Mouse (Mus musculus): ENCODE results near the gene Gm16442. TPM values are rescaled to one million over a fixed set of nuclear protein-coding genes. Genes with fewer than 3 reads are reported as not detected.

Gm16442 gene
- not detected for total RNA-seq (2023)

GRCm38 (mm10) chr7:20122479-20122878, at the start of gene Gm16442:
Gene Gm16442 (minus strand): TSS chr7:20122579.

DNA sequence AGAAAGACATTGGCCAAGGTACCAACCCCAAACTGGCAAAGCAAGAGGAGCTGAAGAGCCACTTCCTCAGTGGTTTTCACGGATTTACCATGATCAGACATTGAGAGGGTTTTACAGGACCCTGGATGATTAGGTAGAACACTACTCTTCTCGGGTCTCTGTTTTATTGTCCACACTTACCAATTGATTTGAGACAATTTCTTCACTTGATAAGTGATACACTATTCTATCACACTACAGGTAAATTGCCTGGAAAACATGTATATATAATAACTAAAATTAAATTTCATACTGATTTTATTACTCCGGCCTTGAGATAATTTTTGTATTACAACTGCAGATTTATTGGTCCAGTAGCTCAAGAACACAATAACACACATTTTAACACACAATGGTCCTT, 45.9 kb upstream of the Gm16442 start, which contains the start of gene Vmn1r94:
Gene Vmn1r94 (minus strand): TSS at position 101 of the 400 bp plus-strand sequence.

GRCm38 (mm10) chr7:20138988-20139387, 16.6 kb upstream of the Gm16442 start, which contains the start of gene Vmn1r93:
Gene Vmn1r93 (minus strand): TSS chr7:20139088.

GRCm38 (mm10) chr7:20099380-20099779, 23.0 kb downstream of the Gm16442 start, which contains the start of gene Vmn1r91:
Gene Vmn1r91 (plus strand): TSS chr7:20099680.

Other genes with a start within 250 kb of the Gm16442 start
- not detected for gene Ceacam19, start 234.6 kb downstream of the Gm16442 start, total RNA-seq (2023)
- 10 to 100 TPM; 20.9 to 22.8 TPM for gene Pvr, start 201.4 kb downstream of the Gm16442 start, total RNA-seq (2023)
- gene Igsf23, start 171.8 kb downstream of the Gm16442 start, total RNA-seq (2023): not detected
- not detected for gene Ceacam20, start 157.2 kb downstream of the Gm16442 start, total RNA-seq (2023)
- not detected for gene Nlrp9b, start 131.1 kb downstream of the Gm16442 start, total RNA-seq (2023)
- not detected for gene Vmn1r91, start 22.9 kb downstream of the Gm16442 start, total RNA-seq (2023)
- not detected for gene Vmn1r93, start 16.5 kb upstream of the Gm16442 start, total RNA-seq (2023)
- gene Vmn1r94, start 45.8 kb upstream of the Gm16442 start, total RNA-seq (2023): not detected
- gene Vmn1r95, start 71.1 kb upstream of the Gm16442 start, total RNA-seq (2023): not detected
- gene Gm6164, start 83.0 kb upstream of the Gm16442 start, total RNA-seq (2023): not detected
- not detected for gene Gm4498, start 111.2 kb upstream of the Gm16442 start, total RNA-seq (2023)
- gene Gm5890, start 140.3 kb upstream of the Gm16442 start, total RNA-seq (2023): not detected
- gene Gm4133, start 211.5 kb upstream of the Gm16442 start, total RNA-seq (2023): not detected

Data from B cell, adult 67 days (primary cell).